Mouse (Mus musculus) heart, postnatal 0 days (tissue): ENCODE measurements at regions not wholly inside any gene's neighbourhood (a gene's known extent, or its start where the extent isn't known, plus 50 kb on each side); places are given as distances from the start of the nearest gene placed in this dataset.

Experiments
- CTCF ChIP-seq: IDR thresholded peaks from 2 replicates; pipeline ENCODE4 v1.5.1; 2016; ENCODE audit warnings: antibody characterized with exemption, control low read depth, low read depth
- EP300 ChIP-seq: IDR thresholded peaks from 2 replicates; pipeline ENCODE4 v1.6.1; 2016; ENCODE audit warnings: antibody characterized with exemption, low read depth

- TF ChIP-seq CTCF: no peak; the same call in 1 of the 2 replicates
- TF ChIP-seq EP300: no peak
Measured at GRCm38 (mm10) chr14:9411822-9412403, 745.9 kb upstream of the 4930452B06Rik start.
